Mouse (Mus musculus): ENCODE results near the gene Adamts2. TPM values are rescaled to one million over a fixed set of nuclear protein-coding genes. Genes with fewer than 3 reads are reported as not detected.
A peak's percentile ranks its signal among the peaks of the same experiment; 100 is the strongest.

Gene Adamts2
- polyA plus RNA-seq, 1 experiment from 2014 or later: 12.0 TPM

- no peak for ATAC-seq (ENCODE audit: insufficient number of reproducible peaks, insufficient read depth, low FRiP score, low TSS enrichment, low read depth)
- Histone ChIP-seq H3K27me3 (no peaks in the 10 kb centered on the region), H3K4me2 (no peak overlapping the region), H3K27ac (no peak overlapping the region), H3K4me1 (peaks cover 12% of the 10 kb centered on the region), H3K9ac (no peak overlapping the region), H3K9me3 (no peaks in the 10 kb centered on the region), H3K4me3 (no peak overlapping the region), H3K36me3 (no peaks in the 10 kb centered on the region)
- WGBS: 50% methylated on average over 10 of the region's 10 CpGs
Observed at GRCm38 (mm10) chr11:50739453-50739852, 137.6 kb downstream of the Adamts2 start.

- H3K9ac ChIP-seq: no peak overlapping the region
- 63% methylated on average over 1 of the region's 1 CpGs for WGBS
- H3K4me2 ChIP-seq: no peak overlapping the region
Observed at GRCm38 (mm10) chr11:50742146-50742545, 140.3 kb downstream of the Adamts2 start.

GRCm38 (mm10) chr11:50744971-50745370 lies 143.1 kb downstream of the Adamts2 start:
- Histone ChIP-seq H3K4me3 (no peak overlapping the region), H3K27ac (peak overlapping the region; percentile 86), H3K9ac (no peak overlapping the region), H3K27me3 (no peaks in the 10 kb centered on the region), H3K36me3 (no peaks in the 10 kb centered on the region), H3K4me2 (no peak overlapping the region), H3K4me1 (peaks cover 34% of the 10 kb centered on the region), H3K9me3 (no peaks in the 10 kb centered on the region)
- WGBS: 21% methylated on average over 6 of the region's 6 CpGs
- peak; percentile 73 for ATAC-seq (ENCODE audit: insufficient number of reproducible peaks, insufficient read depth, low FRiP score, low TSS enrichment, low read depth)

More at GRCm38 (mm10) chr11:50742146-50742545, 140.3 kb downstream of the Adamts2 start:
- no peaks in the 10 kb centered on the region for H3K9me3 ChIP-seq
- no peaks in the 10 kb centered on the region for H3K27me3 ChIP-seq
- peaks cover 34% of the 10 kb centered on the region for H3K4me1 ChIP-seq
- H3K36me3 ChIP-seq: no peaks in the 10 kb centered on the region
- no peak overlapping the region for H3K27ac ChIP-seq
- no peak overlapping the region for H3K4me3 ChIP-seq
- ATAC-seq (ENCODE audit: insufficient number of reproducible peaks, insufficient read depth, low FRiP score, low TSS enrichment, low read depth): no peak

- Histone ChIP-seq H3K9me3 (no peaks in the 10 kb centered on the region), H3K4me2 (no peak overlapping the region), H3K4me3 (no peak overlapping the region), H3K27me3 (no peaks in the 10 kb centered on the region), H3K9ac (no peak overlapping the region), H3K36me3 (no peaks in the 10 kb centered on the region), H3K4me1 (peaks cover 43% of the 10 kb centered on the region), H3K27ac (no peak overlapping the region)
- no peak for ATAC-seq (ENCODE audit: insufficient number of reproducible peaks, insufficient read depth, low FRiP score, low TSS enrichment, low read depth)
- 70% methylated on average over 2 of the region's 2 CpGs for WGBS
Observed at GRCm38 (mm10) chr11:50746508-50746907, 144.6 kb downstream of the Adamts2 start.

- no peaks in the 10 kb centered on the region for H3K27me3 ChIP-seq
- H3K4me2 ChIP-seq: no peak overlapping the region; the same call in 1 of the 2 replicates
- H3K4me1 ChIP-seq: peaks cover 35% of the 10 kb centered on the region
- no peak overlapping the region for H3K27ac ChIP-seq
- no peak overlapping the region for H3K9ac ChIP-seq
- WGBS: 38% methylated on average over 7 of the region's 7 CpGs
- no peaks in the 10 kb centered on the region for H3K9me3 ChIP-seq
- ATAC-seq (ENCODE audit: insufficient number of reproducible peaks, insufficient read depth, low FRiP score, low TSS enrichment, low read depth): no peak
- H3K4me3 ChIP-seq: no peak overlapping the region
- no peaks in the 10 kb centered on the region for H3K36me3 ChIP-seq
Observed at GRCm38 (mm10) chr11:50750983-50751585, 149.2 kb downstream of the Adamts2 start.

- Histone ChIP-seq H3K4me1 (peaks cover 19% of the 10 kb centered on the region), H3K4me2 (no peak overlapping the region), H3K27me3 (no peaks in the 10 kb centered on the region), H3K4me3 (no peak overlapping the region), H3K9me3 (no peaks in the 10 kb centered on the region), H3K36me3 (no peaks in the 10 kb centered on the region), H3K27ac (0 out of 2 replicates have a peak overlapping the region, but pooled peaks have one; percentile 4), H3K9ac (no peak overlapping the region)
- WGBS: 51% methylated on average over 4 of the region's 4 CpGs
- no peak for ATAC-seq (ENCODE audit: insufficient number of reproducible peaks, insufficient read depth, low FRiP score, low TSS enrichment, low read depth)
Observed at GRCm38 (mm10) chr11:50757741-50758140, 155.9 kb downstream of the Adamts2 start.

GRCm38 (mm10) chr11:50766461-50766860 lies 164.6 kb downstream of the Adamts2 start:
- Histone ChIP-seq H3K27ac (no peak overlapping the region), H3K9ac (no peak overlapping the region), H3K36me3 (no peaks in the 10 kb centered on the region), H3K27me3 (no peaks in the 10 kb centered on the region), H3K4me1 (0 out of 2 replicates have a peak, but pooled peaks cover 6% of the 10 kb centered on the region), H3K4me3 (no peak overlapping the region), H3K4me2 (no peak overlapping the region), H3K9me3 (no peaks in the 10 kb centered on the region)
- WGBS: 83% methylated on average over 7 of the region's 7 CpGs
- no peak for ATAC-seq (ENCODE audit: insufficient number of reproducible peaks, insufficient read depth, low FRiP score, low TSS enrichment, low read depth)

- H3K27ac ChIP-seq: no peak overlapping the region
- H3K4me2 ChIP-seq: no peak overlapping the region
- no peaks in the 10 kb centered on the region for H3K36me3 ChIP-seq
- WGBS: 16% methylated on average over 4 of the region's 4 CpGs
- 0 out of 2 replicates have a peak, but pooled peaks cover 6% of the 10 kb centered on the region for H3K4me1 ChIP-seq
- no peaks in the 10 kb centered on the region for H3K9me3 ChIP-seq
- H3K27me3 ChIP-seq: no peaks in the 10 kb centered on the region
- no peak overlapping the region for H3K9ac ChIP-seq
- no peak overlapping the region for H3K4me3 ChIP-seq
- ATAC-seq (ENCODE audit: insufficient number of reproducible peaks, insufficient read depth, low FRiP score, low TSS enrichment, low read depth): no peak
Observed at GRCm38 (mm10) chr11:50767039-50767438, 165.2 kb downstream of the Adamts2 start.

- peak overlapping the region; percentile 25 for H3K4me3 ChIP-seq
- no peaks in the 10 kb centered on the region for H3K9me3 ChIP-seq
- H3K27ac ChIP-seq: no peak overlapping the region; the same call in 1 of the 2 replicates
- H3K27me3 ChIP-seq: no peaks in the 10 kb centered on the region
- WGBS: 12% methylated on average over 14 of the region's 14 CpGs
- H3K36me3 ChIP-seq: peaks cover 12% of the 10 kb centered on the region
- peak overlapping the region; percentile 7; the same call in 1 of the 2 replicates for H3K9ac ChIP-seq
- ATAC-seq (ENCODE audit: insufficient number of reproducible peaks, insufficient read depth, low FRiP score, low TSS enrichment, low read depth): peak; percentile 50; the same call in 1 of the 2 replicates
- H3K4me1 ChIP-seq: 0 out of 2 replicates have a peak, but pooled peaks cover 6% of the 10 kb centered on the region
- peak overlapping the region; percentile 57 for H3K4me2 ChIP-seq
Observed at GRCm38 (mm10) chr11:50768995-50769749, 167.3 kb downstream of the Adamts2 start.

GRCm38 (mm10) chr11:50771006-50771405 lies 169.1 kb downstream of the Adamts2 start:
- 0 out of 2 replicates have a peak, but pooled peaks cover 6% of the 10 kb centered on the region for H3K4me1 ChIP-seq
- WGBS: 94% methylated on average over 1 of the region's 1 CpGs
- no peak for ATAC-seq (ENCODE audit: insufficient number of reproducible peaks, insufficient read depth, low FRiP score, low TSS enrichment, low read depth)
- H3K4me3 ChIP-seq: no peak overlapping the region
- no peak overlapping the region for H3K4me2 ChIP-seq
- peaks cover 26% of the 10 kb centered on the region for H3K36me3 ChIP-seq
- no peak overlapping the region for H3K27ac ChIP-seq
- no peaks in the 10 kb centered on the region for H3K9me3 ChIP-seq
- H3K9ac ChIP-seq: no peak overlapping the region
- no peaks in the 10 kb centered on the region for H3K27me3 ChIP-seq

GRCm38 (mm10) chr11:50797674-50798073 lies 195.8 kb downstream of the Adamts2 start:
- WGBS: 69% methylated on average over 11 of the region's 11 CpGs
- Histone ChIP-seq H3K27ac (no peak overlapping the region), H3K4me1 (no peaks in the 10 kb centered on the region), H3K27me3 (no peaks in the 10 kb centered on the region), H3K9ac (no peak overlapping the region), H3K4me3 (no peak overlapping the region), H3K4me2 (no peak overlapping the region), H3K9me3 (no peaks in the 10 kb centered on the region), H3K36me3 (peaks cover 30% of the 10 kb centered on the region)
- no peak for ATAC-seq (ENCODE audit: insufficient number of reproducible peaks, insufficient read depth, low FRiP score, low TSS enrichment, low read depth)

- H3K4me1 ChIP-seq: no peaks in the 10 kb centered on the region
- H3K9ac ChIP-seq: no peak overlapping the region
- no peaks in the 10 kb centered on the region for H3K27me3 ChIP-seq
- no peak for ATAC-seq (ENCODE audit: insufficient number of reproducible peaks, insufficient read depth, low FRiP score, low TSS enrichment, low read depth)
- no peak overlapping the region for H3K27ac ChIP-seq
- no peak overlapping the region for H3K4me3 ChIP-seq
- no peaks in the 10 kb centered on the region for H3K9me3 ChIP-seq
- H3K4me2 ChIP-seq: no peak overlapping the region
- H3K36me3 ChIP-seq: peaks cover 36% of the 10 kb centered on the region
Observed at GRCm38 (mm10) chr11:50798836-50799235, 197.0 kb downstream of the Adamts2 start.

Data from embryonic facial prominence, embryonic 13.5 days (tissue).